Mouse (Mus musculus) hindbrain, embryonic 16.5 days (tissue): ENCODE data around the gene Dcaf12. TPM values are rescaled to one million over a fixed set of nuclear protein-coding genes. Genes with fewer than 3 reads are reported as not detected.

ENCODE experiments used
- ATAC-seq: fragments of 200-750 bp; cut with Nextera tagmentation; 2 replicates; pipeline ENCODE4 v1.8.0; 2017; ENCODE audit warnings: moderate TSS enrichment, moderate library complexity
- H3K27ac ChIP-seq: fragments of 300-500 bp; sonication (generic); 2 replicates; pipeline ENCODE4 v1.5.1; 2014; ENCODE audit warnings: low read depth, mild to moderate bottlenecking, control low read depth, low read length, moderate library complexity
- H3K27me3 ChIP-seq: fragments of 300-500 bp; sonication (generic); replicated peaks from 2 replicates; pipeline ENCODE4 v1.6.1; 2014; ENCODE audit warnings: low read length; ENCODE audit not compliant: control insufficient read depth, insufficient read depth
- H3K36me3 ChIP-seq: fragments of 300-500 bp; sonication (generic); 2 replicates; pipeline ENCODE4 v1.6.1; 2014; ENCODE audit warnings: mild to moderate bottlenecking, low read length, moderate library complexity, mixed read lengths; ENCODE audit not compliant: control insufficient read depth, insufficient read depth
- H3K4me1 ChIP-seq: fragments of 300-500 bp; sonication (generic); 2 replicates; pipeline ENCODE4 v1.6.1; 2014; ENCODE audit warnings: low read depth, low read length; ENCODE audit not compliant: control insufficient read depth, insufficient read depth
- H3K4me2 ChIP-seq: fragments of 300-500 bp; sonication (generic); 2 replicates; pipeline ENCODE4 v1.6.1; 2014; ENCODE audit warnings: mild to moderate bottlenecking, low read length, control low read depth, moderate library complexity
- H3K4me3 ChIP-seq: fragments of 300-500 bp; sonication (generic); 2 replicates; pipeline ENCODE4 v1.5.1; 2014; ENCODE audit warnings: mild to moderate bottlenecking, low read length, control low read depth, moderate library complexity
- H3K9ac ChIP-seq: fragments of 300-500 bp; sonication (generic); 2 replicates; pipeline ENCODE4 v1.6.1; 2014; ENCODE audit warnings: low read depth, mild to moderate bottlenecking, control low read depth, low read length, moderate library complexity
- H3K9me3 ChIP-seq: fragments of 300-500 bp; sonication (generic); 2 replicates; pipeline ENCODE4 v1.6.1; 2014; ENCODE audit warnings: mild to moderate bottlenecking, low read length, moderate library complexity; ENCODE audit not compliant: control insufficient read depth
- WGBS: fragments of 180-500 bp; shearing (Covaris S2); extraction: QIAGEN DNeasy Blood & Tissue Kit; methylation state at CpG from one replicate; pipeline ENCODE4 v1.1.7; 2014; 5-methylcytosine and 5-hydroxymethylcytosine counted together
- polyA plus RNA-seq: library from polyadenylated mRNA; unstranded; fragments of >200 nt; fragmentation: Nextera tagmentation; extraction: Ambion mirVana; gene quantifications from 2 replicates; pipeline ENCODE4 v1.2.1, GENCODE M21; 2015

Dcaf12 gene
- polyA plus RNA-seq, 1 experiment from 2014 or later: 75.5 TPM

DNA sequence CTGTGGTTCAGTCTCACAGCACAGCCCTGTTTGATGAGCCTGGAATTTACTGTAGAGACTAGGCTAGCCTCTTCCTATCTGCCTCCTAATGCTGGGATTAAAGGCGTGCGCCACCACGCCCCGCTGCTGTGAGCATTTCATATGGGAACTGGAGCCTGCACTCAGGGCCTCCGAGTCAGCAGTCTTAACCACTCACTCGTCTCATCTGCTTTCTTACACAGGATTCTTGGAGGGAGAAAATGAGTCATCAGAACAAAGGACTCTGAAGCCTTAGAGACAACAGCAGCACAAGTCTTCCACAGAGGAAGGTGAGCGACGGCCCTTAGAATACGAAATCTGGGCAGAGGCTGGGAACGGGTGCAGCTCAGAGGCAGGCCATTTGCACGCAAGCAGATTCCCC is 19.2 kb downstream of the Dcaf12 start:
- no peaks in the 10 kb centered on the region for H3K9me3 ChIP-seq

DNA sequence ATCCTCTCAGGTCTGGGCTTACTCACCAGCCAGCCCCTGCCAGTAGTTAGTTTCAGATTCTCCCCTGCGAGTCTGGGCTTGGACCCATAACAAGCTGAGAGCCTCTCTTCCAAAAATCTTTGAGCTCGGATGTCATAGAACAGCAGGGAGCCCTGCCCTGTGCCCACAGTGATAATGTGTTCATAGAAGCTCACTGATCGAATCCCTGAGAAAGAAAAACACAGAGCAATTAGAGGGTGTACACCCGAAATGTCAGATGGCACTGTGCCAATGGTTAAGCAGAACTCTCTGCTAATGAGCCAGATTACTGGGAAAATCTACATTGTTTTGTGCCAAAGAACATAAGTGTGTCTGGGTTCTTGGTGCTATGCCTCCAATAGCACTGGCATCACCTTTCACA is 20.8 kb downstream of the Dcaf12 start:
- Histone ChIP-seq H3K4me3 (no peak overlapping the region), H3K27ac (no peak overlapping the region), H3K4me2 (no peak overlapping the region), H3K9ac (no peak overlapping the region), H3K27me3 (no peaks in the 10 kb centered on the region), H3K4me1 (no peaks in the 10 kb centered on the region), H3K9me3 (no peaks in the 10 kb centered on the region), H3K36me3 (peaks cover 43% of the 10 kb centered on the region)
- ATAC-seq: no peak
- WGBS: 59% methylated on average over 4 of the region's 4 CpGs

More for the DNA sequence above, 19.2 kb downstream of the Dcaf12 start:
- Histone ChIP-seq H3K36me3 (peaks cover 49% of the 10 kb centered on the region), H3K4me3 (no peak overlapping the region), H3K9ac (no peak overlapping the region), H3K4me2 (no peak overlapping the region), H3K27me3 (no peaks in the 10 kb centered on the region), H3K4me1 (no peaks in the 10 kb centered on the region), H3K27ac (no peak overlapping the region)
- WGBS: 90% methylated on average over 11 of the region's 11 CpGs
- ATAC-seq: no peak

DNA sequence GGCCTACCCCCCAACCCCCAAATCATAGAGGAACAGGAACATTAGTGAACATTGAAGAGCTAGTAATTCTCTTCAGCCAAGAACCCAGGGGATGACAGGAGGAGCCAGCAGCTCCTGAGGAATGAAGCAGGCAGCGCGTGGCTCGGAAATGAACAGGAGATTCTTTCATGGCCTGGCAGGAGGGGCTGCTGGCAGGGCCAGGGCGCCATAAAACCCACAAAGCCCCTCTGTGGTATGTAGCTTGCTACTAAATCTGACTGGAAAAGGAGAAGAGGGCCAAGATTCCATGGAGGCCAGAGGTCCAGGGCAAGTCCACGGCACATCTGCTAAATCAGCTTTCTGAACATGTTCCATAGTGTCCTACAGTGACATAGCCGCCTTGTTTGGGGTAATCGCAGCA is 24.9 kb downstream of the Dcaf12 start:
- H3K4me3 ChIP-seq: no peak overlapping the region
- H3K27ac ChIP-seq: no peak overlapping the region
- no peaks in the 10 kb centered on the region for H3K9me3 ChIP-seq
- no peak overlapping the region for H3K9ac ChIP-seq
- peak; percentile 60 for ATAC-seq
- no peaks in the 10 kb centered on the region for H3K27me3 ChIP-seq
- no peaks in the 10 kb centered on the region for H3K4me1 ChIP-seq
- 74% methylated on average over 7 of the region's 7 CpGs for WGBS
- no peak overlapping the region for H3K4me2 ChIP-seq
- H3K36me3 ChIP-seq: peaks cover 25% of the 10 kb centered on the region

GRCm38 (mm10) chr4:41286420-41286819 is 28.3 kb downstream of the Dcaf12 start:
- Histone ChIP-seq H3K36me3 (peaks cover 8% of the 10 kb centered on the region), H3K27ac (no peak overlapping the region), H3K4me1 (no peaks in the 10 kb centered on the region), H3K4me3 (no peak overlapping the region), H3K4me2 (no peak overlapping the region), H3K9ac (no peak overlapping the region), H3K27me3 (no peaks in the 10 kb centered on the region), H3K9me3 (no peaks in the 10 kb centered on the region)
- ATAC-seq: no peak
- 20% methylated on average over 3 of the region's 3 CpGs for WGBS

GRCm38 (mm10) chr4:41284087-41284486 is 30.6 kb downstream of the Dcaf12 start:
- H3K36me3 ChIP-seq: no peaks in the 10 kb centered on the region
- no peaks in the 10 kb centered on the region for H3K4me1 ChIP-seq
- no peak overlapping the region for H3K9ac ChIP-seq
- WGBS: 93% methylated on average over 2 of the region's 2 CpGs
- H3K9me3 ChIP-seq: no peaks in the 10 kb centered on the region
- H3K4me2 ChIP-seq: no peak overlapping the region
- no peak overlapping the region for H3K4me3 ChIP-seq
- no peak for ATAC-seq
- H3K27me3 ChIP-seq: no peaks in the 10 kb centered on the region
- H3K27ac ChIP-seq: no peak overlapping the region

- Histone ChIP-seq H3K36me3 (peaks cover 2% of the 10 kb centered on the region; the same call in 1 of the 2 replicates), H3K9me3 (no peaks in the 10 kb centered on the region), H3K4me2 (peak overlapping the region; percentile 91), H3K9ac (peak overlapping the region; percentile 83; the same call in 1 of the 2 replicates), H3K4me1 (peaks cover 27% of the 10 kb centered on the region), H3K27ac (peak overlapping the region; percentile 95), H3K4me3 (peak overlapping the region; percentile 66), H3K27me3 (no peaks in the 10 kb centered on the region)
- WGBS: 78% methylated on average over 5 of the region's 5 CpGs
- no peak for ATAC-seq
These were observed 38.8 kb downstream of the Dcaf12 start for GRCm38 (mm10) chr4:41275927-41276326.

GRCm38 (mm10) chr4:41274980-41275850 is 39.5 kb downstream of the Dcaf12 start, which contains the start of gene Ubap2:
TSS of gene Ubap2 (minus strand) at chr4:41275144.
- H3K4me1 ChIP-seq: peaks cover 27% of the 10 kb centered on the region
- H3K9me3 ChIP-seq: no peaks in the 10 kb centered on the region
- ATAC-seq: peak; percentile 98
- peak within 1 kb of the TSS; percentile 95 for H3K27ac ChIP-seq
- peak within 1 kb of the TSS; percentile 94 for H3K4me2 ChIP-seq
- WGBS: under 1% methylated on average over 60 of the region's 60 CpGs
- H3K36me3 ChIP-seq: peaks cover 2% of the 10 kb centered on the region; the same call in 1 of the 2 replicates
- peak within 1 kb of the TSS; percentile 83 for H3K9ac ChIP-seq
- H3K4me3 ChIP-seq: peak within 1 kb of the TSS; percentile 66
- no peaks in the 10 kb centered on the region for H3K27me3 ChIP-seq

- H3K27me3 ChIP-seq: no peaks in the 10 kb centered on the region
- H3K9me3 ChIP-seq: no peaks in the 10 kb centered on the region
- H3K36me3 ChIP-seq: peaks cover 2% of the 10 kb centered on the region; the same call in 1 of the 2 replicates
- H3K4me3 ChIP-seq: peak overlapping the region; percentile 66
- under 1% methylated on average over 18 of the region's 18 CpGs for WGBS
- H3K9ac ChIP-seq: peak overlapping the region; percentile 83
- ATAC-seq: peak; percentile 65
- peaks cover 27% of the 10 kb centered on the region for H3K4me1 ChIP-seq
- H3K4me2 ChIP-seq: peak overlapping the region; percentile 94
- peak overlapping the region; percentile 95 for H3K27ac ChIP-seq
These were observed 40.2 kb downstream of the Dcaf12 start for GRCm38 (mm10) chr4:41274377-41274979.

GRCm38 (mm10) chr4:41268133-41268532 is 46.6 kb downstream of the Dcaf12 start:
- no peak overlapping the region for H3K4me3 ChIP-seq
- H3K27me3 ChIP-seq: no peaks in the 10 kb centered on the region
- no peaks in the 10 kb centered on the region for H3K9me3 ChIP-seq
- ATAC-seq: no peak
- no peak overlapping the region for H3K4me2 ChIP-seq
- peaks cover 2% of the 10 kb centered on the region; the same call in 1 of the 2 replicates for H3K36me3 ChIP-seq
- peaks cover 11% of the 10 kb centered on the region for H3K4me1 ChIP-seq
- H3K27ac ChIP-seq: no peak overlapping the region
- H3K9ac ChIP-seq: no peak overlapping the region
